Mouse (Mus musculus): Measurements from ENCODE around the gene Exoc1.

Exoc1 gene

DNA sequence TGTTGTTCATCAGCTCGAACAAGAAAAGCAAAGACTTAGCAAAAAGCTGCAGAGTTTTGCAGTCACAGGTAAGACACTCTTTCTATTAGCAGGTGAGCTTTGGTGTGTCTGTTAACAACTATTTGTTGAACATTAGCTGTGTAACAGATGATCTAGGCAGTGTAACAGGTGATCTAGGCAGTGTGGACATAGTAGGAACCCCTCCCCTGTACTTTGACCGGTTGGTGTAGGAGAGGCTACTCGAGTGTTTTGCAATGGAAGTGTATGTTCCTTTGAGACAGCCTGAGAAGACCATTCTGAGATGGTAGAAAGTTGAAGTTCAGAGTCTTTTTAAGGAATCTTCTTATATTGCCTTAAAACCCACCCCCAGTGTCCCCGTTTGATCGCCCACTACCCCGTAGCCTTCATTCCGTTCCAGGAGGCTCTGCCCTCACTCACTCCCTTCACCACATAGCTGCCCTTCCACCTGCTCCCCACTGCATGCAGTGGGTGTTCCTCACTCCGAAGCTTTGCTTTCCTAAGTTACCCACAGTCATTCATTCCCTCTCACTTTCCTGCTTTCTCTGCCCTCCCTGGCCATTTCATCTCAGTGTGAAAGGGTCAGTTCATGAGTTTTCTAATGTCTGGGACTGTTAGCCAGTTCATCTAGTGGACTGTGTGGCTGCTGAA is 80.7 kb downstream of the Exoc1 start:
- no peak for DNase-seq (ENCODE audit: low read depth, low spot score)

DNA sequence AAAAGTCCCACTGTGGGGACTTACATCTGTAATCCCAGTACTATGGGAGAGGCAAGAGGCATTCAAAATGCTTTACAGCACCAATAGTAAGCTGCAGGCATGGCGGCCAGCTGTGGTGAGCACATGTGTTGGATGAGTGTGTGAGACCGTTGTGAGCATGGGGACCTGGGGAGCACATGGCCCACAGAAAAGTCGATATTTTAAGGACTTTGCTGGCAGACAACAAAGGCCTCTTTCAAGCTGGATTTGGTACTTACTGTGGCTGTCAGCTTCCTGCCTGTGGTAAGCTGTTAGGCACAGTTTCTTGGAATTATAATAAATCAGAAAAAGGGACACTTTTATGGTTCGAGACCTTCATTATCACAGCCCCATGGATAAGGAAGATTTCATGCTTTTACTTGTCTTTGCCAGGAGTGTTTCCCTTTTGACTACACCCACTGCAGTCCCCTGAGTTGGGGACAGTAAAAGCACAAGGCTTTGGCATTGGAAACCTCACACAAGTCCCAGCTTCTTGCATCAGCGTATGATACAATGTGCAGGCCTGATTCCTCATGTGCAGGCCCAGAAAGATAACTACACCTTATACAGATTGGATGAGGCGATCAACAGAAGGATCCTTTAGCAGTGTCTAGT is 83.9 kb downstream of the Exoc1 start:
- DNase-seq (ENCODE audit: low read depth, low spot score): no peak

DNA sequence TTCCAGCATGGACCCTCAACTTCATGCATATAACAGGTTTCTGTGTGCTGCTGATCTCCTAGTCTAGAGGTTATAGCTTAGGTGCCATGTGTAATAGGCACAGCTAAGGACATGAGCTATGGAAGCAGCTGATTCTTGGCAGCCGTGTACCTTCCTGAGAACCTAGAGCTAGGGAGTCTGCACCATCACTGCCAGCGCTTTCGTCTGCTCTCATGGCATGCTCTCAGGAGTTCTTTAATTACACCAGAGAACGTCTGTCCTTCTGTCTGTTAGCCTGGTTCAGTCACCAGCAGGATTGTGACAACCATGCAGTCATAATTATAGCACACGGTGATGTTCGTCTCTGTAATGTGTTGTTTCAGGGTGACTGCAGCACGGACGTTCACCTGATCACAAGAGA is 86.2 kb downstream of the Exoc1 start:
- DNase-seq (ENCODE audit: low read depth, low spot score): peak; percentile 9

DNA sequence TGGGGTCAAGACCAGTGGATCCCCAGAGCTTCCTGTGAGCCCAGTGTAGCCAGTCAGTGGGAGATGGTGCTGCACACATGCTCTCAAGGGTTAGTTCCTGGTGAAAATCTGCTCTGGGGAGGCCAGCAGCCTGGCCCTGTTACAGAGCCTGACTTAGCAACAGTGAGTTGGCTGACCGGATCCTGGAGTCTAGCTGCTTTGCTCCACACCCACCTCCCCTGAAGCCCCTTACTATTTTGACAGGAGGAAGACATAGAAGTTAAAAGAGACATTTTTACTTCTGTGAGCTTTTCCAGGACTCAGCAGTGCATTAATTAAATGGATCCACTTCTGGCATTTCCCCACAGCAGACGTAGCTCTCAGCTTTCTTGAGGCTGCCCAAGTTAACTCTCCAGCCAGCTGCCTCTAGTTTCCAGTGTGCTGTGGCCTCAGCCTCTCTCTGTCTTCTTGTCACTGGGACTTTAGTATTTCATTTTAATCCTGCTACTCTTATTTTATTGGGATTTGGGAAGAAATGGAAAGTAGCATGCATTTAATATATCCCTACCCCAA is 87.2 kb downstream of the Exoc1 start:
- no peak for DNase-seq (ENCODE audit: low read depth, low spot score)

DNA sequence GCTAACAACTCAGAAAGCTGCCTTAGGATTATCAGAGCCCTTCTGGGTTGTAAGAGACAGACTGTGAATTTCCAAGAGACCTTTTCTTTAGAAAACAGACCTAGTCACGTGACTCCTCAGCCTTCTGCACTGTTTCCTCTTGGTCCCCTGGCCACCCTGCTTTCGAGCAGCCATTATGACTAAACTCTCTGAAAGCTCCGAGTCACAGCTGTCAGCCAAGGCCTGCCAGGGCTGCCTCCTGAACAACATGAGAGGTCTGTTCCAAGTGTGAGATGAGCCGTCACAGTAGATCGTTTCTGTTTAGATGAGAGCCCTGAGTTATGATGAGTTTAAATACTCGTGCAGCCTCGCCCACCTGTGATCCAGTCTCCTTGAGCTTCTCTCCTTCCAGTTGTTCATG is 89.6 kb downstream of the Exoc1 start:
- no peak for DNase-seq (ENCODE audit: low read depth, low spot score)
